In genomic region chr5:123171646-123172350, GRCm38 (mm10) we compare ENCODE assay signal across 8 mouse cellular contexts. TPM values are rescaled to one million over a fixed set of nuclear protein-coding genes. Genes with fewer than 3 reads are reported as not detected.
DNase-seq lines count a peak whose midpoint lies in the region; ATAC-seq lines count a peak whose summit lies in the region.

No protein-coding gene starts in this region.

- peak overlapping the region; percentile 25 for H3K4me2 ChIP-seq in hindbrain, embryonic 11.5 days (replicated peaks; ENCODE audit: low read depth, low read length)

- DNase-seq in NIH3T3 (ENCODE audit: low read depth), result peak; percentile 92
- peak; percentile 90 to 92 for DNase-seq in cerebellum, postnatal 10 days
- DNase-seq in frontal cortex, postnatal 10 days (ENCODE audit: low spot score in 2 of 2), result peak; percentile 59 to 78
- DNase-seq in hindbrain, embryonic 11.5 days (ENCODE audit: low spot score), result peak; percentile 92
- peak; percentile 87 to 88 for DNase-seq in layer of hippocampus, postnatal 10 days (ENCODE audit: low spot score in 2 of 2)
- DNase-seq in lung, postnatal 10 days, result peak; percentile 94
- DNase-seq in ovary, postnatal 36 days (ENCODE audit: low spot score), result peak; percentile 86
- DNase-seq in thymus, postnatal 25 days, result peak; percentile 92

- H3K27me3 ChIP-seq in hindbrain, embryonic 11.5 days (ENCODE audit: control insufficient read depth, insufficient read depth, low read length), result no peaks in the 10 kb centered on the region

- H3K36me3 ChIP-seq in hindbrain, embryonic 11.5 days (ENCODE audit: control insufficient read depth, insufficient read depth, low read length), result no peaks in the 10 kb centered on the region

- no peak overlapping the region for H3K27ac ChIP-seq in hindbrain, embryonic 11.5 days (ENCODE audit: low read depth, low read length)

- WGBS in hindbrain, embryonic 11.5 days, result 15% methylated on average over 22 of the region's 22 CpGs

- H3K9ac ChIP-seq in hindbrain, embryonic 11.5 days (ENCODE audit: low read depth, low read length), result no peak overlapping the region

- H3K4me3 ChIP-seq in hindbrain, embryonic 11.5 days (ENCODE audit: low read depth, low read length), result no peak overlapping the region

- peak; percentile 66 for ATAC-seq in hindbrain, embryonic 11.5 days (ENCODE audit: low FRiP score)

- H3K9me3 ChIP-seq in hindbrain, embryonic 11.5 days (ENCODE audit: control insufficient read depth, low read length), result no peaks in the 10 kb centered on the region

- no peaks in the 10 kb centered on the region; the same call in 1 of the 2 replicates for H3K4me1 ChIP-seq in hindbrain, embryonic 11.5 days (replicated peaks; ENCODE audit: control insufficient read depth, insufficient read depth, low read length)

RNA-seq across cellular contexts. Expression of gene Psmd9, which starts 2.6 kb away (rescaled TPM):
- polyA plus RNA-seq in hindbrain, embryonic 11.5 days (2014; fragmentation: Nextera tagmentation; extraction: Ambion mirVana), result 73.5 and 78.7 TPM in 2 replicates
- total RNA-seq in layer of hippocampus, postnatal 10 days (2021), result 10 to 100 TPM; 31.4 to 39.8 TPM

RNA-seq across cellular contexts. Expression of gene Hpd, which starts 10.7 kb away (rescaled TPM):
- not detected in 2 replicates for polyA plus RNA-seq in hindbrain, embryonic 11.5 days (2014; fragmentation: Nextera tagmentation; extraction: Ambion mirVana)
- under 1 TPM in 1 of 2 experiments, not detected in 1; 0.55 TPM for total RNA-seq in layer of hippocampus, postnatal 10 days (2021)

RNA-seq across cellular contexts. Expression of gene Setd1b, which starts 29.8 kb away (rescaled TPM):
- polyA plus RNA-seq in hindbrain, embryonic 11.5 days (2014; fragmentation: Nextera tagmentation; extraction: Ambion mirVana), result 11.0 and 14.2 TPM in 2 replicates
- 10 to 100 TPM; 31.7 to 35.0 TPM for total RNA-seq in layer of hippocampus, postnatal 10 days (2021)

RNA-seq across cellular contexts. Expression of gene Rhof, which starts 39.3 kb away (rescaled TPM):
- 1.7 and 2.0 TPM in 2 replicates for polyA plus RNA-seq in hindbrain, embryonic 11.5 days (2014; fragmentation: Nextera tagmentation; extraction: Ambion mirVana)
- total RNA-seq in layer of hippocampus, postnatal 10 days (2021), result 10 to 100 TPM; 40.9 to 46.6 TPM
